Mouse (Mus musculus): Measurements from ENCODE around the gene Them5.

The Them5 gene

DNA sequence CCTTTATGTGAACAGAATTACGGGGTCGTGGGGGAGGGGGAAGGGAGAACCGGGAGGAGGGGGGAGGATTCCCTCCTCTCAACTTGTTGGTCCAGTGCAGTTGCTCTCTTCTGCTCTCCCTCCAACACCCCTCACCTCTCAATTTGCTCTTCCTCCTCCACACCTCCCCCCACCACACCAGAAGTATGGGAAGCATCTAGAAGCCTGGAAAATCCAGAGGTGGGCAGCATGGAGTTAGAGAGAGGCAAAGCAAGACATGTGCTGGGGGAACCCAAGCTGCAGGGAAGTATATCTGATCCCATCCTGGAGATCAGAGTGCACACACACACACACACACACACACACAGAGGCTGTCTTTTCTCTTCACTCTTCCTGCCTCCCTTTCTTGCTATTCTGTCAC, 30.1 kb downstream of the Them5 start:
- DNase-seq (ENCODE audit: low read depth), result no peak

GRCm38 (mm10) chr3:94372641-94373040, 30.7 kb downstream of the Them5 start, which contains the start of gene Rorc:
TSS of gene Rorc (plus strand) at chr3:94372794.
- no peak for DNase-seq (ENCODE audit: low read depth)

GRCm38 (mm10) chr3:94373090-94373489, 31.2 kb downstream of the Them5 start:
- DNase-seq (ENCODE audit: low read depth), result no peak

GRCm38 (mm10) chr3:94373597-94374011, 31.7 kb downstream of the Them5 start:
- DNase-seq (ENCODE audit: low read depth), result no peak

DNA sequence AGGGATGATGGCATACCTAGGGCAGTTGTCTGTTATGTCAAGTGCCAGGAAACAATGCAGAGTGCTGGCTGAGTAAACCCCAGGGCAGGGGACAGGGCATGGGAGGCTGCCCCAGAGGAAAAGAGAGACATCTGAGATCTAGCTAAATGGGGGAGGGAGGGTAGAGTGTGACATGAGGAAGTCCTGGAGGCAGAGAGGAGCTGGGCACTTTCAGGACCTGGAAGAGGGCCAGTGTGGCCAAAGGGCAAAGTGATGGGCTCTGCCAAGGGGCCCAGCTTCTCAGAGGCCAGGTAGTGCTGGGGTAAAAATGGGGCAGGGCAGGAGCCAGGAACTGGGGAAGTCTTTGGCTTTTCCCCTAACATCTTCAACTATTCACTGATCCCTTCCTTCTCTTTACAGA, 32.7 kb downstream of the Them5 start:
- no peak for DNase-seq (ENCODE audit: low read depth)

DNA sequence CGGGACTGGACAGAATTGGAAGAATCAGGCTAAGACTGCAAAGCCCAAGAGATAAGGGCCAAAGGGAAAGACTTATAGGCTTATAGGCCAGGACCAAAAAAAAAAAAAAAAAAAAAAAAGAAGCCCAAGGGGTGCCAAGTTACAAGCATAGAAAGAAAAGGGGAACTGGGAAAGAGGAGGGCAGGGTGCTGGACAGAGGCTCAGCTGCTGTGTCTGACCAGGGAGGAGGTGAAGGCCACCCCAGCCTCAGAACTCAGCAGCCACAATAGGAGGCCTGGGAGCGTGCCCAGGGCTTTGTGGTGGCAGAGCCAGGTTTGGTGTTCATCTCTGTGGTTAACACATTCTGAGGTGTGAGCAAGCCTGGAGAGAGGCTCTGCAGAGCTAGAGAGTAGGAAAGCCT, 33.2 kb downstream of the Them5 start:
- DNase-seq (ENCODE audit: low read depth), result no peak

DNA sequence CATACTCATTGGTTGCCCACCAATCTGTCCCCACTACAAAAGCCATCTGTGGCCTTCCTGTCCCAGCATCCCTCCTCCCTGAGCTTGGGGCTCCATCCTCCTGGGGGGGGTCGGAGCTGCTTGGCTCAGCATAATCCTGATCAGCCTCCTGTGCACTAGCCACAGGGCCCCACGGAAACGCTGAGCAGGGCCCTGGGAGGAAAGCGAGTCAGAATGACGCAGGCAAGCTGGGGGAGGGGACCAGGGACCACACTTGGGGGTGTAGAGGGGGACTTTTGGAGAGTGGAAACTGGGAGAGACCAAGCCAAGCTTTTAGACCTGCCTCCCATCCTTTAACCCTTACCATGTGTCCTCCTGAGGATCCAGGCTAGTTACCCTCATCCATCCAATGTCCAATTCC, 34.0 kb downstream of the Them5 start:
- no peak for DNase-seq (ENCODE audit: low read depth)

- DNase-seq (ENCODE audit: low read depth), result no peak
Measured at GRCm38 (mm10) chr3:94377028-94377923, 35.4 kb downstream of the Them5 start.

DNA sequence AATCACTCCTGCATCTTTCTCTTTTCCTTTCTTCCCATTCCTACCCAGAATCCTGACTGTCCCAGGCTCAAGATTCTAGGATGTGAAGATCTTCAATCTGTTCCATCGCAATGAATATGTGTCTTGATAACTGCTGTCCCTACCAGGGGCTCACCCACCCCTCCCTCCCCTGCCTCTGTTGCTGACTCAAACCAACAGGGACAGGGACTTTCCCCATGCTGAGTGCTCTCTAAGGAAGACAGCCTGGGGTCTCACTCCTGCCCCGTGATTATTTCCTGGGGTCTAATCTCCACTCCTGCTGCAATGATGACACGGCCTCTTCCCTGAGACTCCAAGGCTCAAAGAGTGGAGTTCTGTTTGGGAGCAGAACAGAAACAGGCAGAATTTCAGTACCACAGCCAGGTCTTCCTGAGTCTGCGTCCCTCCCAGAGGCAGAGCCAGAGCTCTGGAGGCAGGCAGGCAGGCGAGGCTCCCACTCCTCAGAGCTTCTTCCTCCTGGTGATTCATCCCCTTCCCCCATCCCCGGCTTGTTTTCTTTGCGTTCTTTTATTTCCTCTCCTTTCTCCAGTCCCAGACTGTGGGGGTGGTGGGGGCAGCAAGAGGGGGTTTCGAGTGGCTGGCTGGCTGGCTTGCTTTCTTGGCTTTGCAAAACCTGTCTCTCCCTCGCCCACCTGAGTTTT, 38.1 kb downstream of the Them5 start:
- no peak for DNase-seq (ENCODE audit: low read depth)

- DNase-seq (ENCODE audit: low read depth), result no peak
Measured at GRCm38 (mm10) chr3:94382308-94382707, 40.4 kb downstream of the Them5 start.

- no peak for DNase-seq (ENCODE audit: low read depth)
Measured at GRCm38 (mm10) chr3:94383476-94383875, 41.6 kb downstream of the Them5 start.

DNA sequence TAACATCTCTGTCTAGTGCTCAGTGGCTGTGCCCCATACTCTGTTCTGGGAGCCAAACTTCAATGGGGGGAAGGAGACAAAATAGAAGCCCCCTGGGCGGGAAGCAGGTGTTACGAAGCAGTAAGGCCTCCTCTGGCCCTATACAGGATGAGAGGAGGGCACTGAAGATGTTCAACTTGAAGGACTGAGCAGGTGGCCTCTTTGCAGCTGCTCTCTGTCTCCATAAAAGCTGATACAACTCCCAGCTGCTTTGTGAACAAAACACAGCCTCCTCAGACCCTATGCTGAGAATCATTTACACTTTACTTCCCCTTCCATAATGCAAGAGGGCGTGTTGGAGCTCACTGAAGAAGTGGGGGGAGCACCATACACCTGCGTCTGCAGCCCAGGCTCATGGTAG, 44.8 kb downstream of the Them5 start:
- DNase-seq (ENCODE audit: low read depth), result no peak

DNA sequence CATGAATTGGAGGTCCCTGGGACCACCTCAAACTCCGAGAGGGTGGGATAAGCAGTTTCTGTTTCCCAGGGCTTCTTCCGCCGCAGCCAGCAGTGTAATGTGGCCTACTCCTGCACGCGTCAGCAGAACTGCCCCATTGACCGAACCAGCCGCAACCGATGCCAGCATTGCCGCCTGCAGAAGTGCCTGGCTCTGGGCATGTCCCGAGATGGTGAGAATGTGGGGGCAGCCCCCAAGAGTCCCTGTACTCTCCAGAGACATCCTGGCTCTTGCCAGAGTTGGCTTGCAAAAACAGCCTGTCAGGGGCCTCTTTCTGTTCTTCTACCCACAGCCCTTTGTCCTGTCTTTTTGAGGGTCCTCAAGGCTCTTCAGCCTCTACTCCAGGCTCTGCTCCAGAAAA, 45.5 kb downstream of the Them5 start:
- DNase-seq (ENCODE audit: low read depth), result no peak

DNA sequence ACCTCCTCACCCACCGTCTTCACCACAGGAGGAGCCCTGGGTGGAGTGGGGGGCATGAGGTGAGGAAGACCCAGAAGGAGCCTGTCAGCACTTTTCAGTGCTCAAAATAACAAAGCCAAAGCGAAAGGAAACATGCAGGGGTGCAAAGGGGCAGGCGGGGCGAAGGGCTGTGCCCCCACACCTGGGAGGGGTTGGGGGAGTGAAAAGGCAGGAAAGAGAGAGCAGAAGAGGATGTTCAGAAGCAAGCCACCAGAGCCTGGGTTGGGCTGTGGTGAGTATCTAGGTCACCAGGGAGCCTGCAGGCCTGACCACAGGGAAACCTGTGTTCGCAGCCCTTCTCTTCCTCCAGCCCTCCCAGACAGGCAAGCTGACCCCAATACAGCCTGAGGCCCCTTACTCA, 46.1 kb downstream of the Them5 start:
- DNase-seq (ENCODE audit: low read depth), result no peak

- no peak for DNase-seq (ENCODE audit: low read depth)
Measured at GRCm38 (mm10) chr3:94389420-94389819, 47.5 kb downstream of the Them5 start.

DNA sequence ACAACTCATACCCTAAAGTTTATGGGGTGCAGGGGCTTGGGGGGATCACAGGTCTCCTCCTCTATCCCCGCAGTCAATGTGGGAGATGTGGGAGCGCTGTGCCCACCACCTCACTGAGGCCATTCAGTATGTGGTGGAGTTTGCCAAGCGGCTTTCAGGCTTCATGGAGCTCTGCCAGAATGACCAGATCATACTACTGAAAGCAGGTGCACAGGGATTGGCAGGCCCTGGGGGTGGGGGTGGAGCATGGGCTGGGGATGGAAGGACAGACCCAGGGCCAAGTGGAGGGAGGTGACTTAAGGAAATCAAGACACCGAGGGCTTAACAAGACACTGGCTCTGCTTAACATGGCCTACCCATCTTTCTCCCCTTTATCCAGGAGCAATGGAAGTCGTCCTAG, 49.1 kb downstream of the Them5 start:
- no peak for DNase-seq (ENCODE audit: low read depth)

- no peak for DNase-seq (ENCODE audit: low read depth)
Measured at GRCm38 (mm10) chr3:94392128-94392527, 50.2 kb downstream of the Them5 start.

GRCm38 (mm10) chr3:94393049-94393448, 51.1 kb downstream of the Them5 start:
- no peak for DNase-seq (ENCODE audit: low read depth)

- no peak for DNase-seq (ENCODE audit: low read depth)
Measured at GRCm38 (mm10) chr3:94396336-94396735, 54.4 kb downstream of the Them5 start.

DNA sequence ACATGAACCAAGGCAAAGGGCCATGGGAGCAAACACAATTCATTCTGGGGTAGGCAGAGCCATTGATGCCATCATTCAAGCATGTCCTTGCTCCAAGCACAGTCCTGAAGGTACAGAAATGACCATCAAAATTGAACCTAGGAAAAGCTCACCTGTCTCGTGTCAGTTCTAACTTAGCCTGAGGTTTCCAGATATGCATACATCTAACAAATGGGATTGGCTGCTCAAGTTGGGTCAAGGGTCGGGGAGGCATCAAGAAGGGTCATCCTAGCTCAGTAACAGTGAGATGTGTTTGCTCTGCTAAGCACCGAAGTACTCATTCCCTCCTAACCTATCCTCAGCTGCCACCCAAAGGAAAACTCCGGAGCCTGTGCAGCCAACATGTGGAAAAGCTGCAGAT, 55.0 kb downstream of the Them5 start:
- no peak for DNase-seq (ENCODE audit: low read depth)
